1 mouse cellular context compared by ENCODE assay signal in the genomic region with DNA sequence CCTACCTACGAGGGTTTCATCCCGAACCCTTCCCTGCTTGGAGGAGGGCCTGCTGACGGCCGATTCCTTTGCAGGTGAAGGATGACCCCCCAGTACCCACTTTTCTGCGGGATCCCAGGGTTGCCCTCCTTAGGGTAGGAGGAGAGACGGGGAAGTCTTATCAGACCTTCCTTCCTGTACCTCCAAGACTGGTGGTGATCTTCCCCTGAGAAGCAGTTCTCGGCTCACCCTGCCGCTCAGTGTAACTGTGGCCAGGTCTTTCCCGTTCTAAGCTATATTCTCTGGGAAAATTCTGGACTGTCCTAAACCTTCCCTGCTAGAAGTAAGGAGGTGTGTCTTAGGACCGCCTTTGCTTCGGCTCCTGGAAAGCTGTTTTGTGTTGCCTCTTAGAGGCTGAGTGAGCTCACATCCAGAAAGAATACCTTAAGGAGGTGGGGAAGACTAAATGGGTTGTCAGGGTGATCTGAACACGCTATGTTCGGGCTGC.
TF ChIP-seq lines count a peak whose summit lies in the region.

No protein-coding gene starts in this region.

TF ChIP-seq in MEL, 35 proteins besides CTCF, POLR2A, EP300 and RAD21:
- TF ChIP-seq ZC3H11A (IDR thresholded peaks at IDR 0.05; ENCODE audit: low read depth, low read length): no peak
- no peak for TF ChIP-seq ELF1 (IDR thresholded peaks at IDR 0.05; ENCODE audit: low read depth, low read length)
- no peak for TF ChIP-seq BHLHE40 (IDR thresholded peaks at IDR 0.05; ENCODE audit: borderline replicate concordance, low read depth, low read length)
- TF ChIP-seq ZNF384 (IDR thresholded peaks at IDR 0.05; ENCODE audit: low read depth, low read length): no peak
- peak; percentile 68 for TF ChIP-seq GATA1 (IDR thresholded peaks at IDR 0.05; ENCODE audit: low read depth, low read length)
- TF ChIP-seq USF1 (IDR thresholded peaks at IDR 0.05; ENCODE audit: low read depth, low read length): no peak
- no peak for TF ChIP-seq TBP (IDR thresholded peaks at IDR 0.05; ENCODE audit: low read depth, low read length)
- TF ChIP-seq NELFE (IDR thresholded peaks at IDR 0.05; ENCODE audit: low read depth, low read length): peak; percentile 79
- peak; percentile 42; the same call in 1 of the 2 replicates for TF ChIP-seq E2F4 (IDR thresholded peaks at IDR 0.05; ENCODE audit: borderline replicate concordance, low read depth, low read length)
- no peak for TF ChIP-seq HCFC1 (IDR thresholded peaks at IDR 0.05; ENCODE audit: low read depth, low read length)
- TF ChIP-seq UBTF (IDR thresholded peaks at IDR 0.05; ENCODE audit: borderline replicate concordance, insufficient read depth, low read depth, low read length): no peak
- TF ChIP-seq SIN3A (IDR thresholded peaks at IDR 0.05; ENCODE audit: low read length): peak; percentile 89
- no peak; the same call in 1 of the 2 replicates for TF ChIP-seq KAT2A (conservative IDR thresholded peaks at IDR 0.05; ENCODE audit: low read depth, low read length)
- no peak for TF ChIP-seq MAFK (IDR thresholded peaks at IDR 0.05; ENCODE audit: borderline replicate concordance, low read depth, low read length)
- no peak for TF ChIP-seq USF2 (IDR thresholded peaks at IDR 0.05; ENCODE audit: borderline replicate concordance in 1 of 2, insufficient read depth in 1 of 2, low read depth in 1 of 2, low read length in 2 of 2)
- no peak for TF ChIP-seq NRF1 (IDR thresholded peaks at IDR 0.05; ENCODE audit: insufficient read depth, low read depth, low read length, poor library complexity, severe bottlenecking)
- TF ChIP-seq MAX (IDR thresholded peaks at IDR 0.05; ENCODE audit: low read length): peak; percentile 35
- peak; percentile 3; the same call in 1 of the 2 replicates for TF ChIP-seq TCF12 (IDR thresholded peaks at IDR 0.05; ENCODE audit: low read depth, low read length)
- TF ChIP-seq JUND (IDR thresholded peaks at IDR 0.05; ENCODE audit: low read depth, low read length): no peak
- peak; percentile 84; the same call in 1 of the 2 replicates for TF ChIP-seq POLR2AphosphoS5 (IDR thresholded peaks at IDR 0.05; ENCODE audit: borderline replicate concordance, low read depth, low read length)
- no peak for TF ChIP-seq MAZ (IDR thresholded peaks at IDR 0.05; ENCODE audit: low read depth, low read length)
- no peak for TF ChIP-seq SMC3 (IDR thresholded peaks at IDR 0.05; ENCODE audit: low read depth, low read length)
- TF ChIP-seq MEF2A (IDR thresholded peaks at IDR 0.05; ENCODE audit: extremely low read depth, insufficient replicate concordance, low read depth, low read length, poor library complexity, severe bottlenecking): no peak
- TF ChIP-seq RCOR1 (IDR thresholded peaks at IDR 0.05; ENCODE audit: low read depth, low read length): no peak
- peak; percentile 80; the same call in 1 of the 2 replicates for TF ChIP-seq ZMIZ1 (IDR thresholded peaks at IDR 0.05; ENCODE audit: low read depth, low read length)
- no peak for TF ChIP-seq MYB (IDR thresholded peaks at IDR 0.05; ENCODE audit: low read depth, low read length)
- TF ChIP-seq GABPA (IDR thresholded peaks at IDR 0.05; ENCODE audit: low read depth, low read length): no peak
- TF ChIP-seq CHD2 (IDR thresholded peaks at IDR 0.05; ENCODE audit: low read length): no peak
- peak; percentile 55; the same call in 1 of the 2 replicates for TF ChIP-seq ETS1 (IDR thresholded peaks at IDR 0.05; ENCODE audit: low read depth, low read length)
- TF ChIP-seq ZKSCAN1 (IDR thresholded peaks at IDR 0.05; ENCODE audit: low read depth, low read length): no peak
- TF ChIP-seq POLR2AphosphoS2 (IDR thresholded peaks at IDR 0.05; ENCODE audit: low read length): no peak
- peak; percentile 84 for TF ChIP-seq MXI1 (IDR thresholded peaks at IDR 0.05; ENCODE audit: low read depth, low read length)
- 0 out of 2 replicates have a peak, but pooled peaks have one; percentile 62 for TF ChIP-seq CHD1 (IDR thresholded peaks at IDR 0.05; ENCODE audit: low read depth, low read length)
- TF ChIP-seq MYC (IDR thresholded peaks at IDR 0.05; ENCODE audit: low read depth, low read length): 0 out of 2 replicates have a peak, but pooled peaks have one; percentile 57
- TF ChIP-seq TAL1 (IDR thresholded peaks at IDR 0.05; ENCODE audit: low read length): no peak
